Mouse (Mus musculus) G1E (cell line): ENCODE measurements around the gene 1700021F05Rik.

Source experiments
- CTCF ChIP-seq: IDR thresholded peaks from 2 replicates; pipeline ENCODE4 v1.5.1; 2012; ENCODE audit warnings: low read depth, low read length, inconsistent platforms, mixed read lengths
- GATA1 ChIP-seq: IDR thresholded peaks from 2 replicates; pipeline ENCODE4 v1.6.1; 2012; ENCODE audit warnings: borderline replicate concordance, low read length, inconsistent platforms, mixed read lengths
- TAL1 ChIP-seq: conservative IDR thresholded peaks from 2 replicates; pipeline ENCODE4 v1.6.1; 2012; ENCODE audit warnings: low read depth, low read length, inconsistent platforms, mixed read lengths

DNA sequence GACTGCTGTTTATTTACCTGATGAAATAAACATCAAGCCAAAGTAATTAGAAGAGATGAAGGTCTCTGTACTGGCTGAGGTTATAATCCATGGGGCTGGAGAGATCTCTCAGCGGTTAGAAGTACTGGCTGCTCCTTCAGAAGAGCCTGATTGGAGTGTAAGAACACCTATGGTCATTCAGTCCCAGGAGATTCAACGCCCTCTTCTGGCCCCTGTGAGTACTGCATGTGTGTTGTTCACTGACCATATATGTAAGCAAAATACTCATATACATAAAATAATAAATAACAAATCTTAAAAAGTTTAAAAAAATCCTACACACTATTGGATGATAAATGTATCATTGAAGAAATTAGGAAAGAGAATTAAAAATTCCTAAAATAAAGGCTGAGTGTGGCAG is 20.0 kb upstream of the 1700021F05Rik start:
- TF ChIP-seq CTCF = no peak
- TF ChIP-seq TAL1 = no peak
- no peak for TF ChIP-seq GATA1
